Mouse (Mus musculus): Measurements from ENCODE around the gene Cnpy4. TPM values are rescaled to one million over a fixed set of nuclear protein-coding genes. Genes with fewer than 3 reads are reported as not detected.

Gene Cnpy4
- total RNA-seq (2014; rRNA removed), result 11.0 and 11.1 TPM in 2 replicates
- polyA plus RNA-seq (2015; fragmentation: Nextera tagmentation; extraction: Ambion mirVana), result 20.8 and 23.4 TPM in 2 replicates

GRCm38 (mm10) chr5:138186950-138187638 is at the start of gene Cnpy4, which contains the start of gene Taf6:
Cnpy4 (plus strand) TSS chr5:138187485.
Taf6 (minus strand) TSS chr5:138187451.
- under 1% methylated on average over 31 of the region's 31 CpGs for WGBS
- peak within 1 kb of the TSS; percentile 73 for H3K4me3 ChIP-seq (ENCODE audit: low read length)
- H3K4me2 ChIP-seq (ENCODE audit: low read depth, low read length), result peak within 1 kb of the TSS; percentile 88
- H3K36me3 ChIP-seq (ENCODE audit: insufficient read depth, low read length), result peaks cover 9% of the 10 kb centered on the region
- no peaks in the 10 kb centered on the region for H3K27me3 ChIP-seq (ENCODE audit: insufficient read depth, low read length)
- H3K4me1 ChIP-seq (ENCODE audit: insufficient read depth, low read length), result peaks cover 16% of the 10 kb centered on the region; the same call in 1 of the 2 replicates
- peak; percentile 88 for ATAC-seq
- peak; percentile 93 for DNase-seq (ENCODE audit: low spot score)
- peak within 1 kb of the TSS; percentile 82 for H3K27ac ChIP-seq
- H3K9ac ChIP-seq (replicated peaks; ENCODE audit: low read length), result peak within 1 kb of the TSS; percentile 75
- no peak for TF ChIP-seq CTCF (IDR thresholded peaks at IDR 0.05; ENCODE audit: low read depth)
- H3K9me3 ChIP-seq (ENCODE audit: low read length), result no peaks in the 10 kb centered on the region

- Histone ChIP-seq H3K36me3 (ENCODE audit: insufficient read depth, low read length) (peaks cover 22% of the 10 kb centered on the region), H3K4me2 (ENCODE audit: low read depth, low read length) (no peak overlapping the region), H3K4me1 (ENCODE audit: insufficient read depth, low read length) (no peaks in the 10 kb centered on the region), H3K4me3 (ENCODE audit: low read length) (no peak overlapping the region), H3K9me3 (ENCODE audit: low read length) (no peaks in the 10 kb centered on the region), H3K9ac (replicated peaks; ENCODE audit: low read length) (no peak overlapping the region), H3K27ac (no peak overlapping the region), H3K27me3 (ENCODE audit: insufficient read depth, low read length) (no peaks in the 10 kb centered on the region)
- peak; percentile 77 for TF ChIP-seq CTCF (IDR thresholded peaks at IDR 0.05; ENCODE audit: low read depth)
- WGBS, result 63% methylated on average over 8 of the region's 8 CpGs
- ATAC-seq (0 out of 2 replicates have a peak, but pooled peaks have one; percentile 45), DNase-seq (ENCODE audit: low spot score) (peak; percentile 76)
Measured at GRCm38 (mm10) chr5:138137935-138138549, 49.2 kb upstream of the Cnpy4 start.

GRCm38 (mm10) chr5:138138585-138138984 is 48.7 kb upstream of the Cnpy4 start:
- no peak for DNase-seq (ENCODE audit: low spot score)
- no peak for TF ChIP-seq CTCF (IDR thresholded peaks at IDR 0.05; ENCODE audit: low read depth)
- no peak overlapping the region for H3K27ac ChIP-seq
- H3K4me2 ChIP-seq (ENCODE audit: low read depth, low read length), result no peak overlapping the region
- no peak for ATAC-seq
- WGBS, result 74% methylated on average over 4 of the region's 4 CpGs
- no peak overlapping the region for H3K9ac ChIP-seq (replicated peaks; ENCODE audit: low read length)
- no peaks in the 10 kb centered on the region for H3K4me1 ChIP-seq (ENCODE audit: insufficient read depth, low read length)
- H3K36me3 ChIP-seq (ENCODE audit: insufficient read depth, low read length), result peaks cover 22% of the 10 kb centered on the region
- H3K9me3 ChIP-seq (ENCODE audit: low read length), result no peaks in the 10 kb centered on the region
- no peak overlapping the region for H3K4me3 ChIP-seq (ENCODE audit: low read length)
- H3K27me3 ChIP-seq (ENCODE audit: insufficient read depth, low read length), result no peaks in the 10 kb centered on the region

DNA sequence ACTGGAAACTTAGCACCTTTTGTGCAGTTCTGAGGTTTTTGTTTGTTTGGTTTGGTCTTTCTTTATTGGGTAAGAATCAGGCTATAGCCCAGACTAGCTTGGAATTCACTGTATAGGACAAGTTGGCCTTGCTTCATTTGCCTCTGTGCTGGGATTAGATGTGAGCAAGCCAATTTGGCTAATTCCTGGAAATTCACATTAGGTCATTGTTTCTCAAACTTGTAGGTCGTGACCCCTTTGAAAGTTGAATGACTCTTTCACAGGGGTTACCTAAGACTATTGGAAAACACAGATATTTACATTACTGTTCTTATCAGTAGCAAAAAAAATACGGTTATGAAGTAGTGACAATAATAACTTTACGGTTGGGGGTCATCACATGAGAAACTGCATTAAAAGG is 32.9 kb upstream of the Cnpy4 start:
- H3K4me2 ChIP-seq (ENCODE audit: low read depth, low read length), result peak overlapping the region; percentile 73
- peak overlapping the region; percentile 95; the same call in 1 of the 2 replicates for H3K27ac ChIP-seq
- ATAC-seq, result no peak
- DNase-seq (ENCODE audit: low spot score), result no peak
- WGBS, result 86% methylated on average over 3 of the region's 3 CpGs
- H3K9ac ChIP-seq (replicated peaks; ENCODE audit: low read length), result peak overlapping the region; percentile 91
- H3K36me3 ChIP-seq (ENCODE audit: insufficient read depth, low read length), result peaks cover 22% of the 10 kb centered on the region
- peak overlapping the region; percentile 63 for H3K4me3 ChIP-seq (ENCODE audit: low read length)
- no peaks in the 10 kb centered on the region for H3K9me3 ChIP-seq (ENCODE audit: low read length)
- H3K27me3 ChIP-seq (ENCODE audit: insufficient read depth, low read length), result no peaks in the 10 kb centered on the region
- no peak for TF ChIP-seq CTCF (IDR thresholded peaks at IDR 0.05; ENCODE audit: low read depth)
- H3K4me1 ChIP-seq (ENCODE audit: insufficient read depth, low read length), result 0 out of 2 replicates have a peak, but pooled peaks cover 6% of the 10 kb centered on the region

DNA sequence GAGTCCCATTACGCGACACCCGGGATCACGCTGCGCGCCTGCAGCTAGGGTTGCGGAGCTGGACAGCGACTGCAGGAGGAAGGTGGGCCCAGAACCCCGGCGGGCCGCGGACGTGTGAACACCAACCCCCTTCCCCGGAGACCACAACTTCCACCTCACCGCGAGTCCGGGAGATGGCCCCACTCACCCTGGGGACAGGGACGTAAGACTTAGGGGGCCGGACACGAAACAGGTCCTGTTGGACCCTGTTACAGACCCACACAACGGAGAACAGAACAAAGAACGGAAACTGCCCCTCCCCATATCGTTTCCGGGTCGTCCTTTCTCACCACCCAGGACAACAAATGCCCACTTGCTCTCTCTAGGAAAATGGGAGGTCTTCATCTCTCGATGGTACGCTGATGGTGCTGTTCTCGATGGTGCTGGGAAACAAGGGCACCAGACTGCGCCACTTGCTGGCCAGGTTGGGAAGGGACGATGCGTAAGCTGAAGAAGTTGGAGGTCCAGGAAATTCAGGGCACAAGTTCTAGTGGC is 31.8 kb upstream of the Cnpy4 start, which contains the start of gene Zfp113:
Gene Zfp113, minus strand, starts transcription at position 302 of the 534 bp plus-strand sequence.
- Histone ChIP-seq H3K36me3 (ENCODE audit: insufficient read depth, low read length) (peaks cover 17% of the 10 kb centered on the region), H3K4me1 (ENCODE audit: insufficient read depth, low read length) (0 out of 2 replicates have a peak, but pooled peaks cover 6% of the 10 kb centered on the region), H3K4me3 (ENCODE audit: low read length) (peak within 1 kb of the TSS; percentile 63), H3K4me2 (ENCODE audit: low read depth, low read length) (peak within 1 kb of the TSS; percentile 73), H3K27ac (peak within 1 kb of the TSS; percentile 95), H3K9ac (replicated peaks; ENCODE audit: low read length) (peak within 1 kb of the TSS; percentile 91), H3K27me3 (ENCODE audit: insufficient read depth, low read length) (no peaks in the 10 kb centered on the region), H3K9me3 (ENCODE audit: low read length) (no peaks in the 10 kb centered on the region)
- WGBS, result under 1% methylated on average over 31 of the region's 31 CpGs
- peak; percentile 98 for ATAC-seq
- TF ChIP-seq CTCF (IDR thresholded peaks at IDR 0.05; ENCODE audit: low read depth), result peak; percentile 94
- peak; percentile 96 for DNase-seq (ENCODE audit: low spot score)

- H3K4me1 ChIP-seq (ENCODE audit: insufficient read depth, low read length), result no peaks in the 10 kb centered on the region; the same call in 1 of the 2 replicates
- H3K4me3 ChIP-seq (ENCODE audit: low read length), result peak overlapping the region; percentile 50
- no peaks in the 10 kb centered on the region for H3K9me3 ChIP-seq (ENCODE audit: low read length)
- peak overlapping the region; percentile 45 for H3K27ac ChIP-seq
- TF ChIP-seq CTCF (IDR thresholded peaks at IDR 0.05; ENCODE audit: low read depth), result no peak
- no peaks in the 10 kb centered on the region for H3K27me3 ChIP-seq (ENCODE audit: insufficient read depth, low read length)
- H3K36me3 ChIP-seq (ENCODE audit: insufficient read depth, low read length), result peaks cover 22% of the 10 kb centered on the region
- peak overlapping the region; percentile 72 for H3K4me2 ChIP-seq (ENCODE audit: low read depth, low read length)
- peak overlapping the region; percentile 66 for H3K9ac ChIP-seq (replicated peaks; ENCODE audit: low read length)
- ATAC-seq, result no peak
- WGBS, result 65% methylated on average over 7 of the region's 7 CpGs
- no peak for DNase-seq (ENCODE audit: low spot score)
Measured at GRCm38 (mm10) chr5:138160224-138160762, 27.0 kb upstream of the Cnpy4 start.

Measured in hindbrain, postnatal 0 days (tissue).